Mouse (Mus musculus) heart, adult 2 months (tissue): ENCODE measurements around the gene Slc22a18. TPM values are rescaled to one million over a fixed set of nuclear protein-coding genes. Genes with fewer than 3 reads are reported as not detected.

Experiments
- DNase-seq, 2 experiments: peaks; one replicate each; pipeline ENCODE4 v3.0.0; 2021
- H3K27ac ChIP-seq: fragments of 200-600 bp; 2 replicates; pipeline ENCODE4 v1.8.1; 2022
- H3K27me3 ChIP-seq: fragments of 200-500 bp; 2 replicates; pipeline ENCODE4 v1.6.1; 2012; ENCODE audit warnings: mild to moderate bottlenecking, low read length, inconsistent platforms, mixed read lengths; ENCODE audit not compliant: control insufficient read depth, insufficient read depth
- H3K36me3 ChIP-seq: fragments of 200-500 bp; 2 replicates; pipeline ENCODE4 v1.6.1; 2012; ENCODE audit warnings: low read length, inconsistent platforms; ENCODE audit not compliant: control insufficient read depth, insufficient read depth
- H3K4me1 ChIP-seq: fragments of 200-500 bp; 2 replicates; pipeline ENCODE4 v1.6.1; 2011; ENCODE audit warnings: low read length; ENCODE audit not compliant: control insufficient read depth, insufficient read depth
- H3K4me3 ChIP-seq: fragments of 200-600 bp; 2 replicates; pipeline ENCODE4 v1.8.1; 2022
- H3K79me2 ChIP-seq: fragments of 200-500 bp; replicated peaks from 2 replicates; pipeline ENCODE4 v1.6.1; 2012; ENCODE audit warnings: mild to moderate bottlenecking, inconsistent platforms, low read length, moderate library complexity, mixed read lengths; ENCODE audit not compliant: control insufficient read depth, insufficient read depth
- H3K9ac ChIP-seq: fragments of 200-500 bp; 2 replicates; pipeline ENCODE4 v1.6.1; 2012; ENCODE audit warnings: low read depth, mild to moderate bottlenecking, control low read depth, inconsistent platforms, low read length, mixed read lengths
- CTCF ChIP-seq: fragments of 200-600 bp; IDR thresholded peaks from 2 replicates; pipeline ENCODE4 v1.8.1; 2022; ENCODE audit warnings: antibody characterized with exemption, mild to moderate bottlenecking, moderate library complexity
- EP300 ChIP-seq: fragments of 200-500 bp; IDR thresholded peaks from 2 replicates; pipeline ENCODE4 v1.6.1; 2011; ENCODE audit warnings: low read depth, low read length, control low read depth; ENCODE audit not compliant: insufficient read depth
- POLR2A ChIP-seq: fragments of 200-500 bp; IDR thresholded peaks from 2 replicates; pipeline ENCODE4 v1.6.1; 2011; ENCODE audit warnings: mild to moderate bottlenecking, low read depth, low read length, control low read depth; ENCODE audit not compliant: insufficient read depth
- WGBS: fragments of 180-500 bp; shearing (Covaris S2); methylation state at CpG from one replicate; pipeline ENCODE4 v1.1.7; 2018; 5-methylcytosine and 5-hydroxymethylcytosine counted together
- intact Hi-C: fragments of 180-260 bp; cut with DNase I; formaldehyde crosslinking; loops from one replicate; pipeline ENCODE4 v1.15.1; 2025
- polyA plus RNA-seq: library from polyadenylated mRNA; depleted of rRNA; stranded (reverse); fragments of >200 nt; gene quantifications from 2 replicates; pipeline ENCODE4 v1.2.3, GENCODE M21; 2012; rRNA removed
- total RNA-seq, 2 experiments: library from RNA; stranded (reverse); gene quantifications; 2 replicates each; pipeline ENCODE4 v1.2.3; 2021

Gene Slc22a18
- total and polyA plus RNA-seq, 3 experiments: 0.36 to 2.5 (median 0.42) TPM

DNA sequence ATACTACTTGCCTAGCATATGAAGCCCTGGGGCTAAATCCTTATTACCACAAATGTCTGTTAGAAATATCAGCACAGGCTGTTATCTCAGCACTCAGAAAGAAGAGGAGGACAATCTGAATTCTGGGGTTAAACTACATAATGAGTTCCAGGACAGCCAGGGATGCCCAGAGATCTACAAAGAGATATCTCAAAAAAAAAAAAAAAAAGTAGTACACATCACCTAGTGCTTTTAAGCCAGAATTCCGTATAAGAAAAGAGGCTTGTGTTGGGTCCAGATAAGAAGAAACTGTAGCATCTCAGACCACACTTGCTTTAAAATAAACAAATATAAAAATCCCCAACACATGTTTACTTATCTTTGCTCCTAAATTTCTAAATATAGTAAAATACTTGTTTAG, 65.1 kb downstream of the Slc22a18 start:
- Histone ChIP-seq H3K27me3 (no peaks in the 10 kb centered on the region), H3K27ac (no peak overlapping the region), H3K4me3 (no peak overlapping the region), H3K36me3 (peaks cover 45% of the 10 kb centered on the region), H3K9ac (no peak overlapping the region), H3K79me2 (peaks cover 14% of the 10 kb centered on the region), H3K4me1 (peaks cover 8% of the 10 kb centered on the region)
- intact Hi-C loops: no loop called here
- WGBS: 65% methylated on average over 1 of the region's 1 CpGs
- TF ChIP-seq EP300 (no peak), POLR2A (no peak), CTCF (no peak)
- no peak for DNase-seq

DNA sequence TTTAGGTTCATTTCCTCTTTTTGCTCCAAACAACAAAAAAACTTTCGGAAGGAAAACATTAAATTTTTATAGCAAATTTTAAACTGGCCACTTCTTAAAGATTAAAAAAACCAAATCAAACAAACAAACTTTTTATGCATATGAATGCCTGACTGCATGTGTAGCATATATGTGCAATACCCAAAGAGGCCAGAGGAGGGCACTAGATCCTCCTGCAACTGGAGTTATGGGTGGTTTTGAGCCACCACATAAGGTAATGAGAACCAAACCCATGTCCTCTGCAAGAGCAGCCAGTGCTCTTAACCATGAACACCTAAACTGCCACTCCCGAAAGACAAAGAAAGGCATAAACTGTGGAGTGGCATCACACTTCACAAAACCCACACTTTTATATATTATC, 70.8 kb downstream of the Slc22a18 start:
- WGBS: 92% methylated on average over 2 of the region's 2 CpGs
- intact Hi-C loops: no loop called here
- no peak for DNase-seq
- no peak for TF ChIP-seq EP300
- TF ChIP-seq POLR2A: no peak
- TF ChIP-seq CTCF: peak; percentile 76
- Histone ChIP-seq H3K27ac (no peak overlapping the region), H3K4me3 (no peak overlapping the region), H3K36me3 (peaks cover 43% of the 10 kb centered on the region), H3K79me2 (peaks cover 16% of the 10 kb centered on the region), H3K4me1 (peaks cover 11% of the 10 kb centered on the region), H3K9ac (no peak overlapping the region), H3K27me3 (no peaks in the 10 kb centered on the region)

DNA sequence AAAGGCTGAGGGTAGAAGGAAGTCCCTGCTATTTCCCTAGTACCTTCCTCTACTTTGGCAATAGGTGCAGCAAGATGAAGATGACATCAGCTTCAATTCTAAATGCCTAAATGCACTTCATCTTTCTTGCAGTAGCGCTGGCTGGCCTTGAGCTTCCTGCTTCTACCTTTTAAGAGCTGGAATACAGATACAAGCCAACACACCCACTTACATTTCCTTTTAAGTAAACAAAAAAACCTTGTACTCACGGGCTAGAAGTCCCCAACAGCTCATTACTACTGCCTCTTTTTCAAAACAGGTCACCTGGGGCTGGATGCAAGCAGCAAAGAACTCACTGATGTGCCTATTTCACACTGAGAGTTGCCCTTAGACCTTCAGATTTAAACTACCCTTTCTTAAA, 73.0 kb downstream of the Slc22a18 start:
- H3K9ac ChIP-seq: peak overlapping the region; percentile 41; the same call in 1 of the 2 replicates
- DNase-seq: no peak
- H3K36me3 ChIP-seq: peaks cover 25% of the 10 kb centered on the region
- no peak overlapping the region for H3K4me3 ChIP-seq
- WGBS: 16% methylated on average over 2 of the region's 2 CpGs
- H3K4me1 ChIP-seq: peaks cover 10% of the 10 kb centered on the region
- peak overlapping the region; percentile 27; the same call in 1 of the 2 replicates for H3K27ac ChIP-seq
- intact Hi-C loops: no loop called here
- TF ChIP-seq EP300 (no peak), POLR2A (no peak), CTCF (no peak)
- no peaks in the 10 kb centered on the region for H3K27me3 ChIP-seq
- peaks cover 12% of the 10 kb centered on the region for H3K79me2 ChIP-seq

DNA sequence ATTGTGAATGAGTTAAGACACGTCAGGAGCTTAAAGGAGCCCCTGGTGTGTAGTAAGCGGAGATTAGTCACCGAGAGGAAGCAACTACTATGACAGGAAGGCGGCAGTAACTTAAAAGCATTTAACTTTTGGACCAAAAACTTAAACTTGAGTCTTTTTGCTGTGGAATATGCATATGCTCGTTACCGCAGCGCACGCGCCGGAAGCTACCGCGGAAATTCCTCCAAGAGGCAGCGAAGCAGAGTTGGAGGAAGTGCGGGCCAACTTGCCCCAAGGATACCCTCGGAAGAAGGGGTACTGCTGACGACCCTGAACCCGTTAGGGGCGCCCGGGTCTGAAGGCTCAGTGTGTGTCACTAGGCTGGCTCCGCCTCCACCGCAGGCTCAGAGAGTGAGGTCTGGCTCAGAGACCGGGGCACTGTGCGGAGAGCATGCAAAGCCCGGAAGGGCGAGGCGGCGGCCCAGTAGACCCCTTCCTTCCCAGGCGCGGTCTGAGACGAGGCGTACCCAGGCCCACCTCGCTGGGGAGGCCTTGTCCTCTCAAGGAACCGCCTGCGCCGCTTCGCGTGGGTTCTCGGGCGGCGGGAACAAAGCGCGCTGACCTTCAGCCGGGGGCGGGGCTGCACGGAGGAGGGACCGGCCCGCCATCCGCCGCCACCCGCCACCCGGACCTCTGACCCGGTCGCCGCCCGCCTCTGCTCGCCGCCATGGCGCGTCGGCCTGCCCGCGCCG, 74.9 kb downstream of the Slc22a18 start:
- Histone ChIP-seq H3K27ac (peak overlapping the region; percentile 88), H3K4me3 (peak overlapping the region; percentile 84), H3K36me3 (peaks cover 18% of the 10 kb centered on the region), H3K79me2 (peaks cover 7% of the 10 kb centered on the region), H3K27me3 (no peaks in the 10 kb centered on the region), H3K4me1 (peaks cover 5% of the 10 kb centered on the region), H3K9ac (peak overlapping the region; percentile 93)
- under 1% methylated on average over 63 of the region's 63 CpGs for WGBS
- 0 out of 2 replicates have a peak, but pooled peaks have one; percentile 7 for TF ChIP-seq POLR2A
- no peak for TF ChIP-seq CTCF
- intact Hi-C loops: no loop called here
- no peak for DNase-seq

Other genes starting within 250 kb of the Slc22a18 start
- 10 to 100 TPM; 33.9 to 42.4 TPM for gene Cdkn1c, start 12.7 kb upstream of the Slc22a18 start, total RNA-seq
- gene Cdkn1c, start 12.7 kb upstream of the Slc22a18 start, polyA plus RNA-seq: 12.3 and 15.7 TPM in 2 replicates
- gene Phlda2, start 29.4 kb downstream of the Slc22a18 start, total RNA-seq: not detected
- not detected in 2 replicates for gene Phlda2, start 29.4 kb downstream of the Slc22a18 start, polyA plus RNA-seq
- gene Nap1l4, start 75.4 kb downstream of the Slc22a18 start, total RNA-seq: 100 to 1,000 TPM; 168 to 197 TPM
- 98.4 and 147 TPM in 2 replicates for gene Nap1l4, start 75.4 kb downstream of the Slc22a18 start, polyA plus RNA-seq
- 10 to 100 TPM; 20.2 to 21.5 TPM for gene Cars, start 126.4 kb downstream of the Slc22a18 start, total RNA-seq
- 10.9 and 11.0 TPM in 2 replicates for gene Cars, start 126.4 kb downstream of the Slc22a18 start, polyA plus RNA-seq
- gene Tnfrsf26, start 155.0 kb downstream of the Slc22a18 start, total RNA-seq: under 1 TPM; 0.50 to 0.52 TPM
- gene Tnfrsf26, start 155.0 kb downstream of the Slc22a18 start, polyA plus RNA-seq: 0.25 and 0.88 TPM in 2 replicates
- 1 to 10 TPM; 1.4 to 2.3 TPM for gene Tnfrsf22, start 175.9 kb downstream of the Slc22a18 start, total RNA-seq
- gene Tnfrsf22, start 175.9 kb downstream of the Slc22a18 start, polyA plus RNA-seq: 3.2 and 5.6 TPM in 2 replicates
- 1 to 10 TPM; 2.4 to 2.8 TPM for gene Tnfrsf23, start 212.1 kb downstream of the Slc22a18 start, total RNA-seq
- gene Tnfrsf23, start 212.1 kb downstream of the Slc22a18 start, polyA plus RNA-seq: 3.2 and 5.1 TPM in 2 replicates